Mouse (Mus musculus): ENCODE data around the gene Wfdc6a.
A peak's percentile ranks its signal among the peaks of the same experiment; 100 is the strongest.

Wfdc6a gene

DNA sequence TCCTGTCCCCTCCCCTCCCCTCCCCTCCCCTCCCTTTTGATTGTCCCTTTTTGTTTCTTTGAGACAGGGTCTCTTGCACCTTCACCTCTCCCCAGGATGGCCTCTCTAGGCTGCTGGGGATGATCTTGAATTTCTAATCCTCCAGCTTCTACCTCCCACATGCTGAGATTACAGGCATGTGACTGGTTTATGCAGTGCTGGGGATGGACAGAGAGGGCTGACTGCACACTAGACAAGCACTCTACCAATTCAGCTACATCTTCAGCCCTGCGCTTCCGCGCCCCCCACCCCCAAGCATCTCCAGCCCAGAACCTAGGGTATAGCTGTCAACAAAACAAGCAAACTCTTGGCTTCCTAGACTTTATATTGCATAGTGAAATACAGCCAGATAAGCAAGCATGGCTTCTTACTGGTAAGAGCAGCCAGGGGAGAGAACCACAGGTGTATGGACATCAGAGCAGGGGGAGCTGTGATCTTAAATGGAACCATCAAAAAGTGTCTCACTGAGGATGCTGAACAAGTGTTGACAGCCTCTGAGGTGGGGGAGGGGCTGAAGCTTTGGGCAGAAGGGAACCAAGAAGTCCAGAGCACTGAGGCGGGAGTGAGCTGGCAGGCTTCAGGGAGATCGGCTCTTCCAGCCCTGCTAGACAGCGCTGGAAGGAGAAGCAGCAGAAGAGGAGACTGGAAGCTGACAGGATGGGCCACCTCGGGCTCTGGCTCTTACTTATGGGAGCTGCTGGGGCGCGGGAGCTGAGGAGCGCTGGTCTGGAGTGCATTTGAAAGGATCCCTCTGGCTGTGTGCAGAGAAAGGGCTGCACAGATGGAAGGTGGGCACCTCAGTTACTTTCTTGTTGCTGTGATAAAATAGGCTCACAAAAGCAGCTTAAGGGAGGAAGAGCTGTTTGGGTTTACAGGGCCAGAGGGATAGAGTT, 35.0 kb downstream of the Wfdc6a start:
- DNase-seq, result no peak

GRCm38 (mm10) chr2:164549338-164549737, 35.9 kb downstream of the Wfdc6a start:
- no peak for DNase-seq

- DNase-seq, result no peak
Observed at GRCm38 (mm10) chr2:164544454-164545097, 40.7 kb downstream of the Wfdc6a start.

DNA sequence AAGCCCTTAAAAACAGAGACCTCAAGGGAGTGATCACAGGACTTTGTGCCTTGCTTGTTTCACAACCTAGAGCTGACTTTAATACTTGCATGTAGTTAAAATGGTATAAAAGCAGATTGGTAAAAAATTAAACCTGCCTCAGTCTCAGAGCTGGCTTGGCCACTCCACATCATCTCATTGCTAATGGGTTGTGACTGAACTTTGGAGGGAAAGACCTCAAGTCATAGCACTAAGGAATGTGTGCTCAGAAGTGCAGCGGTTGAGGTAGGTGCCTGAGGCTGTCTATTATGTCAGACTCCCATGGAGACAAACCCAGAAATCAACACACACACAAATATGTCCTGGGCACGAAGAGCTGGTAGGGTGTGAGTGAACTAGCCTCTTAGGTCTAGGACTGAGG, 41.5 kb downstream of the Wfdc6a start:
- no peak for DNase-seq

DNA sequence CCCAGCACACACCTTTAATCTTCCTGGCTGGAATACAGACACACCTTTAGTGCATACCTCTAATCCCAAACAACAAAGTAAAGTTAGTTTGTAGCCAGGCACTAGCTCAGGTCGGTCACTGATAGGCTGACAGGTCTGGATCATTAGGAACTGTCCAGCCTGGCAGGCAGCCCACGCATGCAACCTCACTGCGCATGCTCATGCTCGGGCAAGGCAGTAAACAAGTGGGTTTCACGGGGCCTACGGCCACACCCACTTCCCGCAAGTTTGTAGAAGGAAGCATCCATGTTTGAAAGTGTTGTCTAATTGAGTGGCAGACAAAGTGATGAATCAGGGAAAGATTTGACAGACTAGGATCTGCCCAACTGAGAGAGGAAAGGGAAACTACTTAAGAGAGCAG, 42.6 kb downstream of the Wfdc6a start:
- DNase-seq, result no peak

DNA sequence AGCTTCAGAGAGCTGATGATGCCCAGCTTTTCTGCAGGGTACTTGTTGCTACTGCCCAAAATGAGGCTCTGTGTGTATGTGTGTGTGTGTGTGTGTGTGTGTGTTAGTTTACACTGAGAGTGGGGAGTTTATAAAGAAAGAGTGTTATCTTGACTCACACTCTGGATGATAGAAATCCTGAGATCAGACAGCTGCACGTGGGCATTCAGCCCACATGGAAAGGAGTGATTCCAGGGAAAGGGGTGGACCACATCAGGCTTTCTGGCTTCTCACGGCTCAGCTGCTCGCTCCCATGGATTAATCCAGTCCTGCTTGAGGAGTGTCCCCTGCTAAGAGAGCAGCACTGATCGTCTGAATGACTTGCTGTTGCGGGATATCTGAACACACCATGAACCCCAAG, 43.1 kb downstream of the Wfdc6a start:
- DNase-seq, result no peak

DNA sequence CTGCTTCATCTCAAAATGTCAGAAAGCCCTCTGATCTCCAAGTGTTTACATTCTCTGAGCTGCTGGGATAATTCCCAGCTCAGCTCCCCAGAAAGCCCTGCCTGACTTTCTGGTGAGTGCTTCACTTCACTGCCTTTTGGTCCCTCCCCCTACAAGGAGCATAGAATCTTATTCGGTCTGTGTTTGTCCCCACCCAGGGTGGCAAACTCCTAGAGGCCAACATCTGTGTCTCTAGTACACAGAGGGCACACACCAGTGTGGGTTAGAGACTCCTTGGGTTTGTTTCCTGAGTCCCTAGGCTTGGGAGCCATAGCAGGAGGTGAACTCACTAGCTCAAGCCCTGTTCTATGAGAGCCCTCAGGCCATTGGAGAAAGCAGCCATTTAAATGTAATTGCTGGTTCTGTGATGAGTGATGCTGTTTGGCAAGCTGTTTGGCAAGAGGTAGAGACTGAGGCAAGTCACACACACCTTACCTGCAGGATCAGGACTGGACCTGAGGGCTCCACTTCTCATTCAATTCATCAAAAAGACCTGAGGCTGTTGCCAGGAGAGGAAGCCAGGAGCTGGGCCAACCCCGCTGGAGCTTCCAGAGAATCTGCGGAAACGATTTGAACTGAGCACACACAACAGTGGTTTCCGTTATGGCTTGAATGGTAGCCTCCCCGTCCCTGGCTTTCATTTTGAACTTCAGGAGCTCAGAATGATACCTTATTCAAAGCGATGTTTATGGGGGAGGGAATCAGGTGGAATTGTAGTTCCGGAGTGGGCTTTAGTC, 44.4 kb downstream of the Wfdc6a start:
- DNase-seq, result no peak

DNA sequence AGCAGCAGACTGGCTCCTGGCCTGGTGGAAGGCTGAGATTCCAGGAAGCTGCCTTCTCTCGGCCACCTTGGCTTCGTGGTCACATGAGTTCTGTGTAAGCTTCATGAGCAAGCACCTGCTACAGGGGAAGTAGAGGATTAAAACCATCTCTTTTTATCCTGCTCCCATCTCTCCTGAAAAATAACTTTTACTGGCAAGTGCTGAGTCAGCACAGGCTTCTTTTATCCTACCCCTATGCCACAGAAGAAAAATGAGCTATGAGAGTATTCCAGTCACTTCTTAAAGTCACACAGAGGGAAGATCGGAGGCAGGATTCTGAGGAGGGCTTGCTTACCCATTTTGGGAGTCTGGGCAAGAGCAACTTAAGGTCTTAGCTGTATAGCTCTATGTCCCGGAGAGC, 48.2 kb downstream of the Wfdc6a start:
- no peak for DNase-seq

DNA sequence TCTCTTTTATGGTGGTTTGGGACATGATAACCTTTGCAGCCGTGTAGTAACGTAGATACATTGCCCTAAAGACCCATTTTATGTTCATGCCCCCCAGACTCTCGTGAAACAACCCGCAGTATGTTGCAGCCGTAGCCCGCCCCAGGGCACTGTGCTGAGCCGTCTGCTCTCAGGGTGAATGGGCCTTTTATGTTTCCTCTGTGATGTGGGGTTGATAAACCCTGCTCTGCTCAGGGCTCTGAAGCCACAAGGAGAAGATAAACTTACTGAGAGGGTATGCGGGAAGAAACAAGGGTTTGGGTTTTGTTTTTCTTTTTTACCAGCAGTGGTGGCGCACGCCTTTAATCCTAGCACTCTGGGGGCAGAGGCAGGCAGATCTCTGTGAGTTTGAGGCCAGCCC, 50.9 kb downstream of the Wfdc6a start:
- no peak for DNase-seq

GRCm38 (mm10) chr2:164531169-164531568, 54.1 kb downstream of the Wfdc6a start:
- peak; percentile 79 to 87 for DNase-seq
